Mouse (Mus musculus): ENCODE measurements around the gene Zbtb11. TPM values are rescaled to one million over a fixed set of nuclear protein-coding genes. Genes with fewer than 3 reads are reported as not detected.

Zbtb11 gene
- polyA plus RNA-seq, 1 experiment from 2014 or later = 13.8 TPM

GRCm38 (mm10) chr16:56006798-56007197, 33.1 kb downstream of the Zbtb11 start:
- Histone ChIP-seq H3K4me1 (ENCODE audit: control insufficient read depth in 2 of 2, insufficient read depth in 2 of 2, low read length in 2 of 2) (no peaks in the 10 kb centered on the region), H3K27ac (replicated peaks in 1 of 2; ENCODE audit: control insufficient read depth in 1 of 2, insufficient read depth in 1 of 2, low read depth in 2 of 2, low read length in 2 of 2) (no peak overlapping the region), H3K4me3 (ENCODE audit: control insufficient read depth in 1 of 2, insufficient read depth in 1 of 2, low read depth in 1 of 2, low read length in 2 of 2) (no peak overlapping the region), H3K36me3 (ENCODE audit: control insufficient read depth, insufficient read depth, low read length) (peaks cover 64% of the 10 kb centered on the region), H3K4me2 (ENCODE audit: low read length) (no peak overlapping the region), H3K9ac (ENCODE audit: low read length) (no peak overlapping the region), H3K9me3 (ENCODE audit: control insufficient read depth, low read length) (no peaks in the 10 kb centered on the region), H3K27me3 (ENCODE audit: control insufficient read depth, insufficient read depth, low read length) (no peaks in the 10 kb centered on the region)
- ATAC-seq (ENCODE audit: insufficient number of reproducible peaks, insufficient read depth, low FRiP score, low read depth) = no peak
- 85% methylated on average over 11 of the region's 11 CpGs for WGBS

- no peak for ATAC-seq (ENCODE audit: insufficient number of reproducible peaks, insufficient read depth, low FRiP score, low read depth)
Observed at GRCm38 (mm10) chr16:56008862-56009261, 35.2 kb downstream of the Zbtb11 start.

GRCm38 (mm10) chr16:56012789-56013743, 39.4 kb downstream of the Zbtb11 start:
- no peak for ATAC-seq (ENCODE audit: insufficient number of reproducible peaks, insufficient read depth, low FRiP score, low read depth)
- Histone ChIP-seq H3K27me3 (ENCODE audit: control insufficient read depth, insufficient read depth, low read length) (no peaks in the 10 kb centered on the region), H3K36me3 (ENCODE audit: control insufficient read depth, insufficient read depth, low read length) (peaks cover 40% of the 10 kb centered on the region), H3K9me3 (ENCODE audit: control insufficient read depth, low read length) (0 out of 2 replicates have a peak, but pooled peaks cover 2% of the 10 kb centered on the region), H3K4me1 (ENCODE audit: control insufficient read depth in 2 of 2, insufficient read depth in 2 of 2, low read length in 2 of 2) (no peaks in the 10 kb centered on the region), H3K4me2 (ENCODE audit: low read length) (no peak overlapping the region), H3K4me3 (ENCODE audit: control insufficient read depth in 1 of 2, insufficient read depth in 1 of 2, low read depth in 1 of 2, low read length in 2 of 2) (no peak overlapping the region), H3K27ac (replicated peaks in 1 of 2; ENCODE audit: control insufficient read depth in 1 of 2, insufficient read depth in 1 of 2, low read depth in 2 of 2, low read length in 2 of 2) (no peak overlapping the region), H3K9ac (ENCODE audit: low read length) (no peak overlapping the region)
- WGBS = 92% methylated on average over 10 of the region's 10 CpGs

More at GRCm38 (mm10) chr16:56008862-56009261, 35.2 kb downstream of the Zbtb11 start:
- H3K27me3 ChIP-seq (ENCODE audit: control insufficient read depth, insufficient read depth, low read length) = no peaks in the 10 kb centered on the region
- 0 out of 2 replicates have a peak, but pooled peaks cover 2% of the 10 kb centered on the region for H3K9me3 ChIP-seq (ENCODE audit: control insufficient read depth, low read length)
- peaks cover 48% of the 10 kb centered on the region for H3K36me3 ChIP-seq (ENCODE audit: control insufficient read depth, insufficient read depth, low read length)
- 88% methylated on average over 1 of the region's 1 CpGs for WGBS
- H3K9ac ChIP-seq (ENCODE audit: low read length) = no peak overlapping the region
- H3K4me2 ChIP-seq (ENCODE audit: low read length) = no peak overlapping the region
- no peak overlapping the region for H3K27ac ChIP-seq (replicated peaks in 1 of 2; ENCODE audit: control insufficient read depth in 1 of 2, insufficient read depth in 1 of 2, low read depth in 2 of 2, low read length in 2 of 2)
- no peaks in the 10 kb centered on the region for H3K4me1 ChIP-seq (ENCODE audit: control insufficient read depth in 2 of 2, insufficient read depth in 2 of 2, low read length in 2 of 2)
- no peak overlapping the region for H3K4me3 ChIP-seq (ENCODE audit: control insufficient read depth in 1 of 2, insufficient read depth in 1 of 2, low read depth in 1 of 2, low read length in 2 of 2)

- Histone ChIP-seq H3K9ac (ENCODE audit: low read length) (no peak overlapping the region), H3K4me3 (ENCODE audit: control insufficient read depth in 1 of 2, insufficient read depth in 1 of 2, low read depth in 1 of 2, low read length in 2 of 2) (no peak overlapping the region), H3K27me3 (ENCODE audit: control insufficient read depth, insufficient read depth, low read length) (no peaks in the 10 kb centered on the region), H3K4me1 (ENCODE audit: control insufficient read depth in 2 of 2, insufficient read depth in 2 of 2, low read length in 2 of 2) (no peaks in the 10 kb centered on the region), H3K27ac (replicated peaks in 1 of 2; ENCODE audit: control insufficient read depth in 1 of 2, insufficient read depth in 1 of 2, low read depth in 2 of 2, low read length in 2 of 2) (no peak overlapping the region), H3K4me2 (ENCODE audit: low read length) (no peak overlapping the region), H3K9me3 (ENCODE audit: control insufficient read depth, low read length) (0 out of 2 replicates have a peak, but pooled peaks cover 2% of the 10 kb centered on the region), H3K36me3 (ENCODE audit: control insufficient read depth, insufficient read depth, low read length) (peaks cover 46% of the 10 kb centered on the region)
- 85% methylated on average over 7 of the region's 7 CpGs for WGBS
- no peak for ATAC-seq (ENCODE audit: insufficient number of reproducible peaks, insufficient read depth, low FRiP score, low read depth)
Observed at GRCm38 (mm10) chr16:56014076-56014475, 40.4 kb downstream of the Zbtb11 start.

GRCm38 (mm10) chr16:56019660-56020059, 46.0 kb downstream of the Zbtb11 start:
- Histone ChIP-seq H3K27me3 (ENCODE audit: control insufficient read depth, insufficient read depth, low read length) (no peaks in the 10 kb centered on the region), H3K27ac (replicated peaks in 1 of 2; ENCODE audit: control insufficient read depth in 1 of 2, insufficient read depth in 1 of 2, low read depth in 2 of 2, low read length in 2 of 2) (no peak overlapping the region), H3K4me2 (ENCODE audit: low read length) (no peak overlapping the region), H3K36me3 (ENCODE audit: control insufficient read depth, insufficient read depth, low read length) (peaks cover 67% of the 10 kb centered on the region), H3K9ac (ENCODE audit: low read length) (no peak overlapping the region), H3K4me1 (ENCODE audit: control insufficient read depth in 2 of 2, insufficient read depth in 2 of 2, low read length in 2 of 2) (no peaks in the 10 kb centered on the region), H3K9me3 (ENCODE audit: control insufficient read depth, low read length) (no peaks in the 10 kb centered on the region), H3K4me3 (ENCODE audit: control insufficient read depth in 1 of 2, insufficient read depth in 1 of 2, low read depth in 1 of 2, low read length in 2 of 2) (no peak overlapping the region)
- no peak for ATAC-seq (ENCODE audit: insufficient number of reproducible peaks, insufficient read depth, low FRiP score, low read depth)
- WGBS = 93% methylated on average over 7 of the region's 7 CpGs

GRCm38 (mm10) chr16:56027854-56028629, 54.4 kb downstream of the Zbtb11 start:
- no peaks in the 10 kb centered on the region for H3K27me3 ChIP-seq (ENCODE audit: control insufficient read depth, insufficient read depth, low read length)
- peak overlapping the region; percentile 98 for H3K9ac ChIP-seq (ENCODE audit: low read length)
- peaks cover 37% of the 10 kb centered on the region for H3K36me3 ChIP-seq (ENCODE audit: control insufficient read depth, insufficient read depth, low read length)
- H3K9me3 ChIP-seq (ENCODE audit: control insufficient read depth, low read length) = no peaks in the 10 kb centered on the region
- H3K27ac ChIP-seq (replicated peaks in 1 of 2; ENCODE audit: control insufficient read depth in 1 of 2, insufficient read depth in 1 of 2, low read depth in 2 of 2, low read length in 2 of 2) = 0 out of 4 replicates have a peak overlapping the region, but pooled peaks of 1 of the 2 experiments have one; percentile 93
- peaks cover 0 to 18% of the 10 kb centered on the region in 2 experiments; a peak in 3 of 4 replicates for H3K4me1 ChIP-seq (ENCODE audit: control insufficient read depth in 2 of 2, insufficient read depth in 2 of 2, low read length in 2 of 2)
- peak overlapping the region; percentile 93 to 98; a peak in 3 of 4 replicates for H3K4me3 ChIP-seq (ENCODE audit: control insufficient read depth in 1 of 2, insufficient read depth in 1 of 2, low read depth in 1 of 2, low read length in 2 of 2)
- no peak for ATAC-seq (ENCODE audit: insufficient number of reproducible peaks, insufficient read depth, low FRiP score, low read depth)
- 32% methylated on average over 12 of the region's 12 CpGs for WGBS
- H3K4me2 ChIP-seq (ENCODE audit: low read length) = peak overlapping the region; percentile 78

GRCm38 (mm10) chr16:56028722-56029551, 55.3 kb downstream of the Zbtb11 start:
- Histone ChIP-seq H3K9ac (ENCODE audit: low read length) (peak overlapping the region; percentile 98), H3K36me3 (ENCODE audit: control insufficient read depth, insufficient read depth, low read length) (peaks cover 43% of the 10 kb centered on the region), H3K27me3 (ENCODE audit: control insufficient read depth, insufficient read depth, low read length) (no peaks in the 10 kb centered on the region), H3K4me3 (ENCODE audit: control insufficient read depth in 1 of 2, insufficient read depth in 1 of 2, low read depth in 1 of 2, low read length in 2 of 2) (peak overlapping the region; percentile 93 to 98), H3K27ac (replicated peaks in 1 of 2; ENCODE audit: control insufficient read depth in 1 of 2, insufficient read depth in 1 of 2, low read depth in 2 of 2, low read length in 2 of 2) (peak overlapping the region; percentile 83 to 93), H3K4me2 (ENCODE audit: low read length) (peak overlapping the region; percentile 78), H3K4me1 (ENCODE audit: control insufficient read depth in 2 of 2, insufficient read depth in 2 of 2, low read length in 2 of 2) (peaks cover 0 to 18% of the 10 kb centered on the region in 2 experiments; a peak in 3 of 4 replicates), H3K9me3 (ENCODE audit: control insufficient read depth, low read length) (no peaks in the 10 kb centered on the region)
- WGBS = under 1% methylated on average over 62 of the region's 62 CpGs
- ATAC-seq (ENCODE audit: insufficient number of reproducible peaks, insufficient read depth, low FRiP score, low read depth) = peak; percentile 75

Measured in heart, embryonic 14.5 days (tissue).